Mouse (Mus musculus) neural tube, embryonic 15.5 days (tissue): ENCODE results near the gene Cntn2. TPM values are rescaled to one million over a fixed set of nuclear protein-coding genes. Genes with fewer than 3 reads are reported as not detected.
"Not testable (repeated sequence)": the region's sequence is repeated elsewhere in the genome, so short reads cannot be mapped to it uniquely, and the experiment has no call there.

ENCODE experiments used
- ATAC-seq: fragments of 200-750 bp; cut with Nextera tagmentation; 2 replicates; pipeline ENCODE4 v1.8.0; 2017; ENCODE audit warnings: mild to moderate bottlenecking, moderate TSS enrichment, moderate library complexity; ENCODE audit not compliant: low FRiP score
- H3K27ac ChIP-seq: fragments of 300-500 bp; sonication (generic); replicated peaks from 2 replicates; pipeline ENCODE4 v1.5.1; 2015; ENCODE audit warnings: mild to moderate bottlenecking, inconsistent platforms
- H3K27me3 ChIP-seq: fragments of 300-500 bp; sonication (generic); replicated peaks from 2 replicates; pipeline ENCODE4 v1.6.1; 2015; ENCODE audit warnings: inconsistent platforms
- H3K36me3 ChIP-seq: fragments of 300-500 bp; sonication (generic); 2 replicates; pipeline ENCODE4 v1.6.1; 2015; ENCODE audit warnings: inconsistent platforms
- H3K4me1 ChIP-seq: fragments of 300-500 bp; sonication (generic); 2 replicates; pipeline ENCODE4 v1.6.1; 2015; ENCODE audit warnings: inconsistent platforms
- H3K4me2 ChIP-seq: fragments of 300-500 bp; sonication (generic); 2 replicates; pipeline ENCODE4 v1.6.1; 2015; ENCODE audit warnings: inconsistent platforms, mild to moderate bottlenecking, moderate library complexity
- H3K4me3 ChIP-seq: fragments of 300-500 bp; sonication (generic); replicated peaks from 2 replicates; pipeline ENCODE4 v1.5.1; 2015; ENCODE audit warnings: mild to moderate bottlenecking, inconsistent platforms
- H3K9ac ChIP-seq: fragments of 300-500 bp; sonication (generic); replicated peaks from 2 replicates; pipeline ENCODE4 v1.6.1; 2015; ENCODE audit warnings: mild to moderate bottlenecking, inconsistent platforms
- H3K9me3 ChIP-seq: fragments of 300-500 bp; sonication (generic); replicated peaks from 2 replicates; pipeline ENCODE4 v1.6.1; 2016; ENCODE audit warnings: inconsistent platforms
- WGBS: fragments of 180-500 bp; shearing (Covaris S2); methylation state at CpG from one replicate; pipeline ENCODE4 v1.1.7; 2015; ENCODE audit warnings: mixed read lengths; 5-methylcytosine and 5-hydroxymethylcytosine counted together
- polyA plus RNA-seq: library from polyadenylated mRNA; unstranded; fragments of >200 nt; fragmentation: Nextera tagmentation; extraction: Ambion mirVana; gene quantifications from 2 replicates; pipeline ENCODE4 v1.2.1, GENCODE M21; 2015

Gene Cntn2
- polyA plus RNA-seq, 1 experiment from 2014 or later, result 22.1 TPM

DNA sequence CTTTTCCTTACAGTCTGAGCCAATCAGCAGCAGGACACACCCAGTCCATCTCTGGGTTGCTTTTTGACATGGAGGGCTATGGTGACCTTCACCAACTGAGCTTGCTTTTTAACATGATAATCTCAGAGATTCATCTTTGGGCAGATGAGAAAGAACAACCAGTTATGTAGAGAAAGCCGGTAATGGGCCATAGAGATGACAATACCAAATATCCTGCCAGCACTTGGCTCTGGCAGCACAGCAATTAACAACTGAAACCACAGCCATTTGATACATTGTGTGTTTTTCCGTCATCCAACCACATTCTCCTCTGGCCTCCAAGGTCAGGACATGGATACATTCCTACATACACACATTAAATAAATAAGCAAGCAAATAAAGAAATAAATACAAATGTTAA lies 72.0 kb downstream of the Cntn2 start:
- Histone ChIP-seq H3K4me2 (no peak overlapping the region), H3K4me1 (peaks cover 4% of the 10 kb centered on the region), H3K4me3 (no peak overlapping the region), H3K27me3 (no peaks in the 10 kb centered on the region), H3K9me3 (no peaks in the 10 kb centered on the region), H3K9ac (no peak overlapping the region), H3K36me3 (0 out of 2 replicates have a peak, but pooled peaks cover 7% of the 10 kb centered on the region), H3K27ac (no peak overlapping the region)
- 82% methylated on average over 2 of the region's 2 CpGs for WGBS
- ATAC-seq, result no peak

DNA sequence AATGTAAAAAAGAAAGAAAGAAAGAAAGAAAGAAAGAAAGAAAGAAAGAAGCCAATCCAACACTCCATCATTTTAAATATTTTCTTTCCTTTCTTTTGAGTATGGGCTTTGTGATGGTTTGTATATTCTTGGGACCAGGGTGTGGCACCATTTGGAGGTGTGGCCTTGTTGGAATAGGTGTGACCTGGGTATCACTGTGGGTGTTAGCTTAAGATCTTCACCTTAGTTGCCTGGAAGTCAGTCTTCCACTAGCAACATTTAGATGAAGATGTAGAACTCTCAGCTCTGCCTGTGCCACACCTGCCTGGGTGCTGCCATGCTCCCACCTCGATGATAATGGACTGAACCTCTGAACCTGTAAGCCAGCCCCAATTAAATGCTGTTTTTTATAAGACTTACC lies 73.0 kb downstream of the Cntn2 start:
- ATAC-seq, H3K4me3 ChIP-seq, H3K4me2 ChIP-seq, H3K27me3 ChIP-seq, H3K9ac ChIP-seq, H3K27ac ChIP-seq, H3K9me3 ChIP-seq, H3K4me1 ChIP-seq: not testable (repeated sequence)
- H3K36me3 ChIP-seq, result peaks cover 13% of the 10 kb centered on the region
- WGBS, result 100% methylated on average over 1 of the region's 1 CpGs

DNA sequence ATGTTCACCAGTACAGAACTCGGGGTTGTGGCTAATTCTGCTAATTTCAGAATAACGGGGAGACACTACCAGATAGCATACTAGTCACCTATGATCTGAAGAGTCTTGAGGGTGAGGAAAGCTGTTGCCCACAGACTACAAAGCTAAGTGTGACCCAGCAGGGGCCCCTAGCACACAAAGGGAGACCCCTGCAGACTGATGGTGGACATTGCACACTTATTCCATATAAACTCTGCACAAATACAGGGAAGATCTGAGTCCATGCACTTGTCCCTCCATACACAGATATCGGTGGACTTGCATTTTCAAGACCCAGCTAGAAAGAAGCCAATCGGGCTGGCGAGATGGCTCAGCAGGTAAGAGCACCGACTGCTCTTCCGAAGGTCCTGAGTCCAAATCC lies 73.5 kb downstream of the Cntn2 start:
- H3K4me3 ChIP-seq, result no peak overlapping the region
- no peaks in the 10 kb centered on the region for H3K9me3 ChIP-seq
- no peak overlapping the region for H3K9ac ChIP-seq
- H3K27ac ChIP-seq, result no peak overlapping the region
- no peak overlapping the region for H3K4me2 ChIP-seq
- WGBS, result 92% methylated on average over 7 of the region's 7 CpGs
- peaks cover 19% of the 10 kb centered on the region for H3K36me3 ChIP-seq
- H3K4me1 ChIP-seq, result no peaks in the 10 kb centered on the region
- no peaks in the 10 kb centered on the region for H3K27me3 ChIP-seq
- ATAC-seq, result no peak

DNA sequence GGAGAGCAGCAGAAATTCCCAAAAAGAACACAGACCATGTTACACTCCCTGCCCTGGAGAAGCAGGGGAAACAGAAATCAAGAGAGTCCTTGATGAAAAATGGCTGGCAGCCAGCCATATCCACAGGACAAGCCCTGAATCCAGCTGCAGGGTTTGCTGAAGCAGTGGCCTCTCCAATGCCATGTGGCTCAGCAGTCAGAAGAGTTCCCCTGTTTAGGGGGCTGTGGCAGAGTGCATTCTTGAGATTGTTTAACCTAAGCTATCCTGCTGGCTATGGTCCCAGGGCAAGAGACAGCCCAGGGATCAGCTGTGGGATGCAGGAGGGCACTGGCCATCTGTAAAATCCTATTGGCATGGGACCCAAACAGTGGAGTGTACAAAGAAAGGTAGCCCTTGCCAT lies 74.1 kb downstream of the Cntn2 start:
- Histone ChIP-seq H3K9me3 (no peaks in the 10 kb centered on the region), H3K4me2 (no peak overlapping the region), H3K9ac (no peak overlapping the region), H3K27me3 (no peaks in the 10 kb centered on the region), H3K36me3 (peaks cover 25% of the 10 kb centered on the region), H3K4me3 (no peak overlapping the region), H3K4me1 (no peaks in the 10 kb centered on the region), H3K27ac (no peak overlapping the region)
- ATAC-seq, result no peak

DNA sequence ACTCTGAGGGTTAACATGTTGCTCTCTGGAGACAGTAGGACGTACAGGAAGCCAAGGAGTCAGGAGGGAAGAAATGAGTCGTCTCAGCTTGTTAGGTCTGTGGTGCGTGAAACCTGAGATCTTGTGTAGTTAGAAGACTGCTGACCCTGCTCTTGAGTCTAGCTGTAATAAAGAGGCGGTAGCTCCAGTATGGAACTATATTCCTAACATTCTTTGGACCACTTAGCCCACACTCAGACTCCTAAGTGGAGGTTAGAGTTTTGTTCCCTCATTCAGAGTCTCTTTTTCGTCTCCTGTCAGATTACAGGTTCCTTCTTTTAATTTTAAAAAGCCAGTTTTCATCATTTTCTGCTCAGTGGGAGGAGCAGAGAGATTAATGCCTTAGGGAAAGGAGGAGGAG lies 78.4 kb downstream of the Cntn2 start:
- H3K4me1 ChIP-seq, result no peaks in the 10 kb centered on the region
- 91% methylated on average over 5 of the region's 5 CpGs for WGBS
- H3K4me2 ChIP-seq, result no peak overlapping the region
- no peak for ATAC-seq
- H3K9me3 ChIP-seq, result no peaks in the 10 kb centered on the region
- no peaks in the 10 kb centered on the region for H3K27me3 ChIP-seq
- no peak overlapping the region for H3K9ac ChIP-seq
- no peak overlapping the region for H3K4me3 ChIP-seq
- H3K27ac ChIP-seq, result no peak overlapping the region
- peaks cover 50% of the 10 kb centered on the region for H3K36me3 ChIP-seq

Other genes with a start within 250 kb of the Cntn2 start
- gene Klhdc8a, start 244.6 kb downstream of the Cntn2 start, polyA plus RNA-seq, result 7.5 TPM in 2 replicates
- gene Nuak2, start 227.1 kb downstream of the Cntn2 start, polyA plus RNA-seq, result 6.6 and 7.1 TPM in 2 replicates
- gene Tmcc2, start 152.0 kb downstream of the Cntn2 start, polyA plus RNA-seq, result 28.5 and 33.2 TPM in 2 replicates
- 8.4 and 9.2 TPM in 2 replicates for gene Dstyk, start 125.7 kb downstream of the Cntn2 start, polyA plus RNA-seq
- 42.6 and 42.8 TPM in 2 replicates for gene Rbbp5, start 65.9 kb downstream of the Cntn2 start, polyA plus RNA-seq
- 0.70 and 0.73 TPM in 2 replicates for gene Tmem81, start 37.0 kb downstream of the Cntn2 start, polyA plus RNA-seq
- 30.7 and 37.6 TPM in 2 replicates for gene Nfasc, start 198.5 kb upstream of the Cntn2 start, polyA plus RNA-seq